Mouse (Mus musculus): ENCODE measurements at regions not wholly inside any gene's neighbourhood (a gene's known extent, or its start where the extent isn't known, plus 50 kb on each side); places are given as distances from the start of the nearest gene placed in this dataset.

- no peak overlapping the region for H3K9ac ChIP-seq (ENCODE audit: insufficient read depth, low read depth, low read length, poor library complexity, severe bottlenecking)
- in situ Hi-C loops (cut with MboI; ENCODE audit: low sequenced_read_pairs in 2 of 2, unreplicated experiment in 2 of 2), result no loop called here
- no peak overlapping the region for H3K27ac ChIP-seq (ENCODE audit: insufficient read depth, low read depth, low read length, poor library complexity, severe bottlenecking)
- no peaks in the 10 kb centered on the region for H3K36me3 ChIP-seq (ENCODE audit: control insufficient read depth, insufficient read depth, low read length, poor library complexity, severe bottlenecking)
- H3K4me3 ChIP-seq (ENCODE audit: insufficient read depth in 1 of 2, low read depth in 1 of 2, low read length in 2 of 2, poor library complexity in 1 of 2, severe bottlenecking in 1 of 2), result no peak overlapping the region
- DNase-seq (ENCODE audit: low read depth, low spot score), result no peak
- TF ChIP-seq HCFC1 (IDR thresholded peaks at IDR 0.05; ENCODE audit: borderline replicate concordance, insufficient read depth, low read length) (no peak), MAFK (IDR thresholded peaks at IDR 0.05; ENCODE audit: insufficient read depth, low read depth, low read length) (no peak), ZC3H11A (IDR thresholded peaks at IDR 0.05; ENCODE audit: borderline replicate concordance, low read depth, low read length) (no peak), ZNF384 (IDR thresholded peaks at IDR 0.05; ENCODE audit: low read depth, low read length) (no peak), CHD2 (IDR thresholded peaks at IDR 0.05; ENCODE audit: low read depth, low read length) (no peak)
- H3K4me1 ChIP-seq (ENCODE audit: control insufficient read depth in 2 of 2, insufficient read depth in 2 of 2, low read length in 2 of 2, poor library complexity in 1 of 2), result no peaks in the 10 kb centered on the region
- H3K9me3 ChIP-seq (ENCODE audit: control insufficient read depth, insufficient read depth, low read depth, low read length), result no peaks in the 10 kb centered on the region
These were observed 521.0 kb upstream of the Flrt2 start for GRCm38 (mm10) chr12:95171051-95171450.

DNA sequence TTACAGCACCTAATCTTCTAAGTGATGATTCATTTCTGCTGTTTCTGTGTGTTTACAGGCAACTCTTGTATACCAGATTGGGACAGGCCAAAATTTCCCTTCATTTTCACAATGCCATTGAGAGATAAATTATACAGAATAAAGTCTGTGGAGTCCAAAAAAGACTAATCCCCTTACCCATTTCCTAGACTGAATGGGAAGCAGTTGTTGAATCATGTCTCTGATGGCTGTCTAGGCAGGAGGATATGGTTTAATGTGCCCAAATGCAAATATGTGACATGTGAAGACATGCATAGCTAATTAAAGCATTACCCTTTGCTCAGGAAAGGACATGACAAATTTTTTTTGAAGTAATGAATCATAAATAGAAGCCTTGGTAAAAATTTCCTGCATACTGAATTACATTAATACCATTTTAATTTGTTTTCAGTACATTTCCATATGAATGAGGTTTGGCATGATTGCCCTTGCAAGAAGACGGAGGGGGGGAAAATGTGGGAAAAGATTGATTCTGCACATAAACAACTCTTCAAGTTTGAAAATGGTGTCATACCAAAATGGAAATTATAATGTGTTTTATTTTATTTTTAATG lies 518.1 kb upstream of the Flrt2 start:
- Histone ChIP-seq H3K9ac (ENCODE audit: insufficient read depth, low read depth, low read length, poor library complexity, severe bottlenecking) (no peak overlapping the region), H3K4me1 (ENCODE audit: control insufficient read depth in 2 of 2, insufficient read depth in 2 of 2, low read length in 2 of 2, poor library complexity in 1 of 2) (no peaks in the 10 kb centered on the region)
- TF ChIP-seq ZNF384 (IDR thresholded peaks at IDR 0.05; ENCODE audit: low read depth, low read length), result no peak
- no peak for TF ChIP-seq MAFK (IDR thresholded peaks at IDR 0.05; ENCODE audit: insufficient read depth, low read depth, low read length)
- TF ChIP-seq HCFC1 (IDR thresholded peaks at IDR 0.05; ENCODE audit: borderline replicate concordance, insufficient read depth, low read length), result no peak
- TF ChIP-seq CHD2 (IDR thresholded peaks at IDR 0.05; ENCODE audit: low read depth, low read length), result no peak
- no peak for TF ChIP-seq ZC3H11A (IDR thresholded peaks at IDR 0.05; ENCODE audit: borderline replicate concordance, low read depth, low read length)

DNA sequence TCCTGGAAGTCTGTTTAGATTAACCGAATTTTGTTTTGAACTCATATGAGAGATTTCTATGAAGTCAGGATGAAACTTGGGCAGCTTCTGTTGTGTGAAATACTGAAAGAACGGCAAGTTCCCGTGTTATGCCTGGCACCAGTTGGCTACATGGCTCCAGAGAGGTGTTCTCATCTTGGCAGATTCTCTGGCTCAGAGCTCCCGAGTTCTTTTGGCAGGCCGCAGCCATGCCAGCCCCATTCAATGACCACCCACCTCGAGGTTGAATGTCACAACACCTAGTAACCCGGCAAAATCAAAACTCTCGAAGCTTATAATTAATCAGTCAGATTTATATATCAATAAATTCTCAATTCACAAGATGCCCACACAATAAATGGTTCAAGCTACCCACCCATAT lies 489.5 kb upstream of the Flrt2 start:
- no peaks in the 10 kb centered on the region for H3K36me3 ChIP-seq (ENCODE audit: control insufficient read depth, insufficient read depth, low read length, poor library complexity, severe bottlenecking)
- TF ChIP-seq CHD2 (IDR thresholded peaks at IDR 0.05; ENCODE audit: low read depth, low read length) (no peak), ZC3H11A (IDR thresholded peaks at IDR 0.05; ENCODE audit: borderline replicate concordance, low read depth, low read length) (no peak), ZNF384 (IDR thresholded peaks at IDR 0.05; ENCODE audit: low read depth, low read length) (no peak), HCFC1 (IDR thresholded peaks at IDR 0.05; ENCODE audit: borderline replicate concordance, insufficient read depth, low read length) (no peak), MAFK (IDR thresholded peaks at IDR 0.05; ENCODE audit: insufficient read depth, low read depth, low read length) (no peak)
- no peak overlapping the region for H3K4me3 ChIP-seq (ENCODE audit: insufficient read depth in 1 of 2, low read depth in 1 of 2, low read length in 2 of 2, poor library complexity in 1 of 2, severe bottlenecking in 1 of 2)
- H3K9me3 ChIP-seq (ENCODE audit: control insufficient read depth, insufficient read depth, low read depth, low read length), result no peaks in the 10 kb centered on the region
- in situ Hi-C loops (cut with MboI; ENCODE audit: low sequenced_read_pairs in 2 of 2, unreplicated experiment in 2 of 2), result no loop called here
- no peak overlapping the region for H3K27ac ChIP-seq (ENCODE audit: insufficient read depth, low read depth, low read length, poor library complexity, severe bottlenecking)
- no peak for DNase-seq (ENCODE audit: low read depth, low spot score)
- no peaks in the 10 kb centered on the region for H3K4me1 ChIP-seq (ENCODE audit: control insufficient read depth in 2 of 2, insufficient read depth in 2 of 2, low read length in 2 of 2, poor library complexity in 1 of 2)
- no peak overlapping the region for H3K9ac ChIP-seq (ENCODE audit: insufficient read depth, low read depth, low read length, poor library complexity, severe bottlenecking)

More for the DNA sequence above, 518.1 kb upstream of the Flrt2 start:
- in situ Hi-C loops (cut with MboI; ENCODE audit: low sequenced_read_pairs in 2 of 2, unreplicated experiment in 2 of 2), result no loop called here
- Histone ChIP-seq H3K9me3 (ENCODE audit: control insufficient read depth, insufficient read depth, low read depth, low read length) (no peaks in the 10 kb centered on the region), H3K36me3 (ENCODE audit: control insufficient read depth, insufficient read depth, low read length, poor library complexity, severe bottlenecking) (no peaks in the 10 kb centered on the region), H3K27ac (ENCODE audit: insufficient read depth, low read depth, low read length, poor library complexity, severe bottlenecking) (no peak overlapping the region), H3K4me3 (ENCODE audit: insufficient read depth in 1 of 2, low read depth in 1 of 2, low read length in 2 of 2, poor library complexity in 1 of 2, severe bottlenecking in 1 of 2) (no peak overlapping the region)
- no peak for DNase-seq (ENCODE audit: low read depth, low spot score)

DNA sequence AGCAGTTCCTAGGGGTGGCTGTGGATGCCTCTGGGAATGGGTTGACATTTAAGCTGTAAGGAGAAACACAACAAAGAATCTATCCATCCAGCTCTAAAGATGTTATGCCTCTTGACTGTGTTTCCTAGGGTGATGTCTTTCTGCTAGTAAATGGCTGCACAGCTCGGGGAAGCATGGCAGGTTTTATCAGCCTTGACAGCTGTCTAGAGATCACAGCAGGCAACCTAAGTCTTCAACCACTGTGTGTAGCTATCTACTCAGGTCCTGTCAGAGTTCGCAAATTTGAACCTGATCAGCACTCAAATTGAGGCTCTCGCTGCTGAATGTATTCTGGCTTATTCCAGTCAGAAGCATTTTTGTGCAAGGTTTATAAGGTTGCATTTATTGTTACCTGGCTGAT lies 486.9 kb upstream of the Flrt2 start:
- in situ Hi-C loops (cut with MboI; ENCODE audit: low sequenced_read_pairs in 2 of 2, unreplicated experiment in 2 of 2), result no loop called here
- H3K4me1 ChIP-seq (ENCODE audit: control insufficient read depth in 2 of 2, insufficient read depth in 2 of 2, low read length in 2 of 2, poor library complexity in 1 of 2), result no peaks in the 10 kb centered on the region
- TF ChIP-seq HCFC1 (IDR thresholded peaks at IDR 0.05; ENCODE audit: borderline replicate concordance, insufficient read depth, low read length) (no peak), ZNF384 (IDR thresholded peaks at IDR 0.05; ENCODE audit: low read depth, low read length) (no peak), CHD2 (IDR thresholded peaks at IDR 0.05; ENCODE audit: low read depth, low read length) (no peak), ZC3H11A (IDR thresholded peaks at IDR 0.05; ENCODE audit: borderline replicate concordance, low read depth, low read length) (no peak)

More for the DNA sequence above, 486.9 kb upstream of the Flrt2 start:
- DNase-seq (ENCODE audit: low read depth, low spot score), result no peak
- no peaks in the 10 kb centered on the region for H3K36me3 ChIP-seq (ENCODE audit: control insufficient read depth, insufficient read depth, low read length, poor library complexity, severe bottlenecking)
- H3K9me3 ChIP-seq (ENCODE audit: control insufficient read depth, insufficient read depth, low read depth, low read length), result no peaks in the 10 kb centered on the region
- H3K4me3 ChIP-seq (ENCODE audit: insufficient read depth in 1 of 2, low read depth in 1 of 2, low read length in 2 of 2, poor library complexity in 1 of 2, severe bottlenecking in 1 of 2), result no peak overlapping the region
- H3K27ac ChIP-seq (ENCODE audit: insufficient read depth, low read depth, low read length, poor library complexity, severe bottlenecking), result no peak overlapping the region
- H3K9ac ChIP-seq (ENCODE audit: insufficient read depth, low read depth, low read length, poor library complexity, severe bottlenecking), result no peak overlapping the region
